Mouse (Mus musculus) hindbrain, embryonic 12.5 days (tissue): ENCODE measurements around the gene Smoc2. TPM values are rescaled to one million over a fixed set of nuclear protein-coding genes. Genes with fewer than 3 reads are reported as not detected.
A peak's percentile ranks its signal among the peaks of the same experiment; 100 is the strongest.

Experiments used
- ATAC-seq: fragments of 200-750 bp; cut with Nextera tagmentation; 2 replicates; pipeline ENCODE4 v1.8.0; 2017; ENCODE audit warnings: moderate TSS enrichment; ENCODE audit not compliant: low FRiP score
- H3K27ac ChIP-seq: fragments of 300-500 bp; sonication (generic); 2 replicates; pipeline ENCODE4 v1.5.1; 2016; ENCODE audit warnings: mild to moderate bottlenecking
- H3K27me3 ChIP-seq: fragments of 300-500 bp; sonication (generic); 2 replicates; pipeline ENCODE4 v1.6.1; 2016; ENCODE audit warnings: mild to moderate bottlenecking
- H3K36me3 ChIP-seq: fragments of 300-500 bp; sonication (generic); 2 replicates; pipeline ENCODE4 v1.6.1; 2016; ENCODE audit warnings: mild to moderate bottlenecking
- H3K4me1 ChIP-seq: fragments of 300-500 bp; sonication (generic); 2 replicates; pipeline ENCODE4 v1.6.1; 2016
- H3K4me2 ChIP-seq: fragments of 300-500 bp; sonication (generic); replicated peaks from 2 replicates; pipeline ENCODE4 v1.6.1; 2016; ENCODE audit warnings: mild to moderate bottlenecking
- H3K4me3 ChIP-seq: fragments of 300-500 bp; sonication (generic); 2 replicates; pipeline ENCODE4 v1.5.1; 2016; ENCODE audit warnings: mild to moderate bottlenecking
- H3K9ac ChIP-seq: fragments of 300-500 bp; sonication (generic); 2 replicates; pipeline ENCODE4 v1.6.1; 2016; ENCODE audit warnings: mild to moderate bottlenecking, moderate library complexity
- H3K9me3 ChIP-seq: fragments of 300-500 bp; sonication (generic); replicated peaks from 2 replicates; pipeline ENCODE4 v1.6.1; 2016; ENCODE audit warnings: mild to moderate bottlenecking
- WGBS: fragments of 180-500 bp; shearing (Covaris S2); methylation state at CpG from one replicate; pipeline ENCODE4 v1.1.7; 2016; 5-methylcytosine and 5-hydroxymethylcytosine counted together
- polyA plus RNA-seq: library from polyadenylated mRNA; unstranded; fragments of >200 nt; fragmentation: Nextera tagmentation; extraction: Ambion mirVana; gene quantifications from 2 replicates; pipeline ENCODE4 v1.2.1, GENCODE M21; 2016

Gene Smoc2
- polyA plus RNA-seq, 1 experiment from 2014 or later, result 59.2 TPM

DNA sequence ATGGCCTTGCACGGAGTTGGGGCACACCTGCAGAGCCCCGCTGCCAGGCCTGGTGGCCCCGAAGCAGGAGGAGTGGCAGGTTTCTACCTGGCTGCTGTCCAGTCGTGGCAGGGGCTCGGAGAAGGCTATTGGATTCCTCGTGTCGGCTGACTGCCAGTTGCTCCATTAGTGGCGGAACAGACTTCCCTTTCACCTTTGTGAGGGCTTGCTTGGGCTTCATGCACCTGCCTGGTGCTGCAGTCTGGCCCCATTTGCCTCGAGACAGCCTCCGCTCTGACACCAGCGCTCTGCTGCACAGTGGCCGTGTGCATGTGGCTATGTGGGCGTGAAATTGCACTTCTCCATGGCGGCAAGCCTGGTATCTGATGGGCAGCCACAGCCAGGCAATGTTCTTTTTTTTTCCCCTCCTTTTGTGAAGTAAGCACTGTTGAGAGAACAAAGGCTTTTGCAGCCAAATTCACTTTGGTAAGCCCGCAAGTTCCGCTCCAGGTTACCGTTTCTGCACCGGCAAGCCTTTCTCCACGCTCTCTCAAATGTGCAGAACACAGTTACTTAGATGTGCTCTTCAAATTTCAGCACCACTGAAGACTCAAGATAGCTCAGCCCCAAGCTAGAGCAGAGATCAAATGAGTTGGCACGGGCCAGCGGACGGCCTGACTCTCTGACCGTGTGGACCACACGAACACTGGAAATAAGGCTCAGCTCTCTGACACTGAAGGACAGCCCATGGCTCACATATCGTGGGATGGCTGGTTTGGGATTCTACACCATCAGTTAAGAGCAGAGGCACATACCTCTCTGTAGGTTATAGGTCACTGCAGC, 93.2 kb downstream of the Smoc2 start:
- Histone ChIP-seq H3K36me3 (no peaks in the 10 kb centered on the region), H3K4me3 (no peak overlapping the region), H3K9ac (0 out of 2 replicates have a peak overlapping the region, but pooled peaks have one; percentile 33), H3K9me3 (no peaks in the 10 kb centered on the region), H3K27ac (no peak overlapping the region), H3K4me2 (peak overlapping the region; percentile 24), H3K27me3 (no peaks in the 10 kb centered on the region; the same call in 1 of the 2 replicates), H3K4me1 (peaks cover 15% of the 10 kb centered on the region)
- peak; percentile 82 for ATAC-seq
- 47% methylated on average over 25 of the region's 25 CpGs for WGBS

DNA sequence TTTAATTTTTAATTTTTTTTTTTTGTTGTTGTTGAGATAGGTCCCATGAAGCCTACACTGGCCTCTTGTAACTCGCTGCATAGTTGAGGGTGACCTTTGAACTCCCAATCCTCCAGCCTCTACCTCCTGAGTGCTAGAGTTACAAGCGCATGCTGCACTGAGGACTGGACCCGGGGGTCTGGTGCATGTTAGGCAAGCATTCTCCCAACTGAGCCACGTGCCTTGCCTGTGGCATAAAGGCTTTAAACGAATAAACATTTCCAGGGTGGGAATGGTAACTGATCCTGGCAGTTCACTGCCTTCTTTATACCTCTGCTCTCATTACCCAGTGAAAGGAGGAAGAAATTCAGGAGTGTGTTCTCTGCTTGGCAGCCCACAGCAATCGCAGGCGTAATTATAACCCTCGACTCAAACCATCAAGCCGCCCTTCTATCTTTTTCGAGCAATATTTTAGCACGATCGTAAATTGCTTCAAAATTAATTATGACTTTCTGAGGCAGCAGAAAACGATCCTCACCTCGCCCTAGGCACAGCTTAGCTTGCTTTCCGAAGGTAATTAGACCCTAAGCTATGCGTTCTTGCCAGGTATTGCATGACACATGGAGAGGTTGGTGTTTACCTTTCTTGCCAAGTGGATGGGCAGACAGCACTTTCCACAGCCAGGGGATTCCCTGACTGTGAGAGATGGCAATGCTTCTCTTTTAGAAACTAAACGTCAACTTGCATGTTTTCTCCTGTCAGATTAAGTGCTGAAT, 99.6 kb downstream of the Smoc2 start:
- Histone ChIP-seq H3K4me3 (no peak overlapping the region), H3K36me3 (no peaks in the 10 kb centered on the region), H3K9ac (no peak overlapping the region), H3K9me3 (no peaks in the 10 kb centered on the region), H3K27ac (no peak overlapping the region), H3K4me2 (no peak overlapping the region), H3K4me1 (no peaks in the 10 kb centered on the region), H3K27me3 (no peaks in the 10 kb centered on the region)
- WGBS, result 76% methylated on average over 17 of the region's 17 CpGs
- no peak for ATAC-seq

DNA sequence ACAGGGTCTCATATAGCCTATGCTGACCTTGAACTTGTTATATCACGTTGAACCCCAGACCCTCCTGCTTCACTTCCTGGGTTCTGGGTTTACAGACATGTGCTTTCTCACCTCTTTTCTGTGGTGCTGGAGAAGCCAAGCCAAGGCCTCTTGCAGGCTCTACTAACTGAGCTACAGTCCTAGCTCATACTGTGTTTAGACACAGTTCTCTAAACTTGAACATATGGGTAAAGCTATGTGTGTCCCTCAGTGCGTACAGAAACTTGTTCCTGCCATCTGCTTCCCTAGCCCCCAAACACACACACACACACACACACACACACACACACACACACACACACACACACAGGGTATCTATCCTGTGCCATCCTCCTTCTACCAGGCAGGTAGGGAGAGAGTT, 100.2 kb downstream of the Smoc2 start:
- Histone ChIP-seq H3K9ac (no peak overlapping the region), H3K9me3 (no peaks in the 10 kb centered on the region), H3K4me2 (no peak overlapping the region), H3K4me1 (no peaks in the 10 kb centered on the region), H3K36me3 (no peaks in the 10 kb centered on the region), H3K4me3 (no peak overlapping the region), H3K27me3 (no peaks in the 10 kb centered on the region), H3K27ac (no peak overlapping the region)
- 92% methylated on average over 2 of the region's 2 CpGs for WGBS
- ATAC-seq, result no peak

DNA sequence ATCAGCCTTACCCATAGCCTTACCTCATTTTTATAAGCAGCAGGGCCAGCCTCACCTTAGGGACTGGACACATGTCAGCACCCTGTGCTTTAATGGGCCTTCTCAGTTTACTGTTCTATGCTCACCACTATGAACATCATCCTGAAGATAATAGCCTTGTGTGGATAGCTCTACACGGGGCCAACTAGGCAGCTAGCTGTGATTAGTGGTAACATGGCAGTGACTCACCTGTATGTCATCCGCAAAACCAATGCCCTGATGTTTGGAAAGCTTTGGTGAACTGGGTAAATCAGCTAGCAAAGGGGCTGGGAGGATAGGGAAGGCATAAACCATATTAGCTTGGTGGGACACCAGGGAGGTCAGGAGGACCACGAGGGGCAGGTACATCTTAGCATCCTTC, 100.7 kb downstream of the Smoc2 start:
- H3K9ac ChIP-seq, result no peak overlapping the region
- H3K9me3 ChIP-seq, result no peaks in the 10 kb centered on the region
- no peaks in the 10 kb centered on the region for H3K27me3 ChIP-seq
- H3K4me3 ChIP-seq, result no peak overlapping the region
- H3K36me3 ChIP-seq, result no peaks in the 10 kb centered on the region
- WGBS, result 91% methylated on average over 3 of the region's 3 CpGs
- no peak for ATAC-seq
- H3K4me2 ChIP-seq, result no peak overlapping the region
- H3K27ac ChIP-seq, result no peak overlapping the region
- no peaks in the 10 kb centered on the region for H3K4me1 ChIP-seq

DNA sequence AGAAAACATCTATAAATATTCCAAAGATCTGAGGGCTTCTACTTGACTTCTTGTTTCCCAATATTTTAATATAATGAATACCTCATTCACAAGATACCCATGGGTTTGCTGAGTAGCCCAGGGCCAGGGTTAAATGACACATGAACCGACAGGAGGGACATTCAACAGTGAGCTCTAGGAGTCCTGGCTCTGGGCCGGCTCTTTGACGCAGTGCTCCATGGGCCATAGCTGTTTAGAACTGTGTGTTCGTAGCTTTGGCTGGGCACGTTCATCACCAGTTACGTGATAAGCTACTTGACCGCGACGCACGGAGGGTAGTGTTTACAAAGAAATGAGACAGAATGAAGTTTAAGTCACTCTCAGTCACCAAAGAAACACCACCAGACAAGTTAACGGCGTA, 101.2 kb downstream of the Smoc2 start:
- no peaks in the 10 kb centered on the region for H3K4me1 ChIP-seq
- H3K27me3 ChIP-seq, result no peaks in the 10 kb centered on the region
- H3K9me3 ChIP-seq, result no peaks in the 10 kb centered on the region
- no peaks in the 10 kb centered on the region for H3K36me3 ChIP-seq
- 89% methylated on average over 12 of the region's 12 CpGs for WGBS
- H3K9ac ChIP-seq, result no peak overlapping the region
- no peak for ATAC-seq
- H3K4me3 ChIP-seq, result no peak overlapping the region
- no peak overlapping the region for H3K27ac ChIP-seq
- H3K4me2 ChIP-seq, result no peak overlapping the region

DNA sequence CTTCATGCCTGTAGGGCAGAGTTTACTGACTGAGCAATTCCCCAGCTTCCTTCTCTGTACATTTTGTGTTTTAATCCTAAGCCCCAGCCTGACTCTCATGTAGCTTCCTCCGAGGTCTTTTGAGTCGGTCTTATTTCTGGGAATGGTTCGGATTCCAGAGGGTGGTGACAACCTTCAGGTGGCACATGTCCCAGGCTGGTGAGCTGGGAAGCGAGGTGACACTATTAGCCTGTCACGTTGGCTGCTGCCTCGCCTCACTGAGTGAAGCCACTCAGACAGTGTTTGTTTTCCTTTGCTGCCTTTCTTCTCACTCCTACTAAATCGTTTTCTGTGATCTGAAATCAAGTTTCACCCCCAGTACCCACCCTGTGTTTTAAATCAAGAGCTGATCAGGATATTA, 102.2 kb downstream of the Smoc2 start:
- no peak overlapping the region for H3K27ac ChIP-seq
- H3K4me1 ChIP-seq, result no peaks in the 10 kb centered on the region
- no peak overlapping the region for H3K4me2 ChIP-seq
- H3K36me3 ChIP-seq, result no peaks in the 10 kb centered on the region
- H3K9ac ChIP-seq, result no peak overlapping the region
- H3K9me3 ChIP-seq, result no peaks in the 10 kb centered on the region
- no peak for ATAC-seq
- WGBS, result 65% methylated on average over 7 of the region's 7 CpGs
- H3K27me3 ChIP-seq, result no peaks in the 10 kb centered on the region
- no peak overlapping the region for H3K4me3 ChIP-seq

DNA sequence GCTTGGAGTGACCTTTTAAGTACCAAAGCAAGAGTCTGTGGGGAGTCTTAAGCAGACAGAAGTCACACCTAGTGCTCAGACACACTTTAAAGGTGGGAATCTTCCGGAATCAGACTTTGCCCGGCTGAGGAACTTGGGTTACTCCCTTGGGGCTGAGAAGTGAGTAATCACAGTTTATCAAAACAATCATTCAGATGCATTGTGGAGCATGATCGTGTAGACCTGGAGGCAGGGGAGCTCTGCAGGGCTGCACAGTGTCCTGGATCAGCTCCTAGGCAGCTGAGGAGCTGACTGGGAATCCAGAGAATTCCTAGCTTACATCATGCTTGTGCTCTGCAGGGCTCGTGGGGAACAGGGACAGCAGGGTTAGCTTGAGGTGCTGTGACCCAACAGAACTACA, 104.7 kb downstream of the Smoc2 start:
- 84% methylated on average over 4 of the region's 4 CpGs for WGBS
- ATAC-seq, result no peak

DNA sequence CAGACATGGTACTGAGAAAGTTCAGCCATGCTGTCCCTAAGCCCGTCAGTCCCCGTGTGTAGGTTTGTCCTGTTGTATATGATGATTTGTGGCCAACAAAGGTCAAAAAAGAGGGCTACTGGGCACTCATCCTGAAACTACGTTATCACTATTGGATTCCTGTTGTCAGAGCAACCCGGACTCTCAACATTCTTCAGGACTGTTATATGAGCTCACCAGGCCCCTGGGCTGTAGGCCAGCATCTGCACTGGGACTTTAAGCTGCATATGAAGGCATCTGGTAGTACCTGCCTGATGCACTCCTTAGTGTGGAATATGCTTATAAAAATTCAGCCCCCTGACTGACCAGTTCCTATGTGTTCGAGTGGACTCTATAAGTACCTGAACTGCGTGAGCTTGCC, 105.7 kb downstream of the Smoc2 start:
- Histone ChIP-seq H3K9ac (no peak overlapping the region), H3K27me3 (no peaks in the 10 kb centered on the region), H3K27ac (no peak overlapping the region), H3K4me3 (no peak overlapping the region), H3K36me3 (no peaks in the 10 kb centered on the region), H3K4me2 (no peak overlapping the region), H3K9me3 (no peaks in the 10 kb centered on the region), H3K4me1 (0 out of 2 replicates have a peak, but pooled peaks cover 3% of the 10 kb centered on the region)
- WGBS, result 91% methylated on average over 6 of the region's 6 CpGs
- ATAC-seq, result no peak

More for the DNA sequence above, 104.7 kb downstream of the Smoc2 start:
- no peak overlapping the region for H3K27ac ChIP-seq
- H3K9me3 ChIP-seq, result no peaks in the 10 kb centered on the region
- no peaks in the 10 kb centered on the region for H3K36me3 ChIP-seq
- H3K9ac ChIP-seq, result no peak overlapping the region
- no peak overlapping the region for H3K4me3 ChIP-seq
- H3K4me1 ChIP-seq, result 0 out of 2 replicates have a peak, but pooled peaks cover 3% of the 10 kb centered on the region
- no peaks in the 10 kb centered on the region for H3K27me3 ChIP-seq
- no peak overlapping the region for H3K4me2 ChIP-seq

DNA sequence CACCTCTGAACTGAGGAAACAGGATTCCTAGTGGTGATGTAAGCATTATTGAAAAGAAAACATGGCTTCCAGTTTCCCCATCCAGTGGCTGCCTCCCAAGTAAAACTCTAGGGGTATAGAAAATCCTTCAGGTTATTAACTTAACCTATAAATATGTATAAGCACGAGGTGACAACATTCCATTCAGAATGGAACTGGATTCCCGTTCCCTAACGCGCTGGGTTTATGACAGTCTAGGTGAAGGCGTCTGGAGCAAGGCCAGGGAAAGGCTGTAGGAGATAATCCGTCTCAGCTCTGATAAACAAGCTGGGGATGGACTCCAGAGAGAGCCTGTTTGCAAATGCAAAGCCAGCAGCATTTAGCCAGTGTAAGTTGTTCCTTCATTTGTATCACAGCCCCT, 108.0 kb downstream of the Smoc2 start:
- no peak for ATAC-seq
- no peaks in the 10 kb centered on the region for H3K36me3 ChIP-seq

DNA sequence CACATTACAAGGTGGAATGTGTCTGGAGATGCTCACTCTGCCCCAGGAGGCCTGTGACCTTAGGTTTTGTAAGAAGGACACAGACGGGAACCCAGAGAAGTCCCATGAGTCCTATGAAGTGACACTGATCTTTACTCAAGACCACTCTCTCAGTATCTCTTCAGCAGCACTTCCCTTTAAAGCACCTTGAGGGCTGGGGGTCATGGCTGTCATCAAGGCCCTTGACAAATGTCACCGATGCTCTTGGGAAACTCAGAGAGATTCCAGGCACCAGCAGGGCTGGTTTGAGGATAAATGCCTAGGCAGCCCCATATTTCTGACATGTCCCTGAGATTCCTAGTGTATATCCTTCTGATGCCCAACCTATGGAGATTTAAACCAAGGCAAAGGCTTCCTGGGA, 113.1 kb downstream of the Smoc2 start:
- Histone ChIP-seq H3K27me3 (no peaks in the 10 kb centered on the region), H3K4me2 (no peak overlapping the region), H3K4me3 (no peak overlapping the region), H3K36me3 (no peaks in the 10 kb centered on the region), H3K4me1 (no peaks in the 10 kb centered on the region), H3K27ac (no peak overlapping the region), H3K9me3 (no peaks in the 10 kb centered on the region), H3K9ac (no peak overlapping the region)
- WGBS, result 58% methylated on average over 2 of the region's 2 CpGs
- ATAC-seq, result no peak

More for the DNA sequence above, 108.0 kb downstream of the Smoc2 start:
- Histone ChIP-seq H3K27me3 (no peaks in the 10 kb centered on the region), H3K9me3 (no peaks in the 10 kb centered on the region), H3K9ac (no peak overlapping the region), H3K27ac (no peak overlapping the region), H3K4me2 (no peak overlapping the region), H3K4me1 (0 out of 2 replicates have a peak, but pooled peaks cover 3% of the 10 kb centered on the region), H3K4me3 (no peak overlapping the region)
- WGBS, result 61% methylated on average over 6 of the region's 6 CpGs

DNA sequence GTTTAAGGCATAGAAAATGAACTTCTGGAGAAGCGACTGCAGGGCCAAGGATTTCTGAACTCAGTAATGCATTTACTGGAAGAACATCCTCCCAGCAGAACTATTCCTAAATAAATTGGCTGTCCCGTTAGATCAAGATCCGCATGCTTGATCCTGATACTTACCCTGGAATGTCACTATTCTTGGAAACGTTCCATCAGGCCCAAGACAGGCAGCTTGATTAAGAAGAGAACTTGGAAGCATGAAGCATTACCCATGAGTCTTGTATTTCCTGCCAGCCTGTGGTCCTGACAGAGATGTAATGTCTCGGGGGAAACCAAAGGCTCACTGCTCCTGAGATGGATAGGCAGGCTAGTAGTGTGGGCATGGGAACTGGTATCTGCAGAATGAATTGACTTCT, 115.6 kb downstream of the Smoc2 start:
- Histone ChIP-seq H3K9ac (no peak overlapping the region), H3K4me1 (no peaks in the 10 kb centered on the region), H3K36me3 (no peaks in the 10 kb centered on the region), H3K27me3 (no peaks in the 10 kb centered on the region), H3K4me3 (no peak overlapping the region), H3K27ac (no peak overlapping the region), H3K4me2 (no peak overlapping the region), H3K9me3 (no peaks in the 10 kb centered on the region)
- no peak for ATAC-seq
- WGBS, result 79% methylated on average over 5 of the region's 5 CpGs

DNA sequence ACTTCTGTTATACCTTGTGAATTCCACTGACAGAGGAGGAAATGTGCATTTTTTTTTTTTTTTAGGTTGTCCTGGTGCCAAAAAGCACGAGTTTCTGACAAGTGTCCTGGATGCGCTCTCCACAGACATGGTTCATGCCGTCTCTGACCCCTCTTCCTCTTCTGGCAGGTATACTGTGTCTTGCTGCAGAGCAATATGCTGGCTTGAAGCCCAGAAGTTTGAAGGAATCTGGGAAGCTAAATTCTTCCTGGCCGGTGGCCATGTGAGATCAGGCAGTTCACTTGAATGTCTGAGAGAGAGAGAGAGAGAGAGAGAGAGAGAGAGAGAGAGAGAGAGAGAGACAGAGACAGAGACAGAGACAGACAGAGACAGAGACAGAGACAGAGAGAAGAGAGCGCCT, 118.2 kb downstream of the Smoc2 start:
- H3K9ac ChIP-seq, result no peak overlapping the region
- no peaks in the 10 kb centered on the region for H3K27me3 ChIP-seq
- WGBS, result 81% methylated on average over 5 of the region's 5 CpGs
- no peaks in the 10 kb centered on the region for H3K36me3 ChIP-seq
- H3K4me1 ChIP-seq, result no peaks in the 10 kb centered on the region
- no peak for ATAC-seq
- H3K4me2 ChIP-seq, result no peak overlapping the region
- no peak overlapping the region for H3K4me3 ChIP-seq
- no peaks in the 10 kb centered on the region for H3K9me3 ChIP-seq
- no peak overlapping the region for H3K27ac ChIP-seq
